Mouse (Mus musculus): ENCODE results near the gene Ano6. TPM values are rescaled to one million over a fixed set of nuclear protein-coding genes. Genes with fewer than 3 reads are reported as not detected.

The Ano6 gene
- polyA plus RNA-seq, 1 experiment = 54.5 TPM

DNA sequence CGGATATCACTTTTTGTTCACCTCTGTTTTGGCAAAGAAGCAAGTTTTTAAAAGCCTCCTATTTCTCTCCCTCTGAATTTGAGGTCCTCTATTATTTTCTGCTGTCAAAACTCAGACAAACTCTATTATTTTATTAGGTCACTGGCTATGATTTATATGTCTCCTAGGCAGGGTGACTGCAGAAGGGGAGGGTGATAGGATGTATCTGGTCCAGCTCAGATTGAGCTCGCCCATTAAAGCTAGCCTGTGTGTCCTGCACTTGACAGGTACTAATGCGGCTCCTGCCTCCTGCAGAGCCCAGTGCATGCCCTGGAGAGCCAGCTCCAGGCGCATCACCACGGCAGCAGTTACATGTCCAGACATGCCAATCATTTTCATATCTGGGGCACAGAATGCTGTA is 44.1 kb upstream of the Ano6 start:
- no peak overlapping the region for H3ac ChIP-seq (ENCODE audit: control insufficient read depth, insufficient read length)
- TF ChIP-seq TCF3 (IDR thresholded peaks at IDR 0.05; ENCODE audit: insufficient read length, low read depth) (no peak), POLR2A (IDR thresholded peaks at IDR 0.05; ENCODE audit: insufficient read length, low read depth) (no peak), E2F4 (IDR thresholded peaks at IDR 0.05; ENCODE audit: insufficient read depth) (no peak), REST (IDR thresholded peaks at IDR 0.05; ENCODE audit: insufficient read depth, insufficient read length) (no peak), MYOG (IDR thresholded peaks at IDR 0.05; ENCODE audit: control insufficient read depth in 1 of 3, insufficient read depth in 1 of 3, insufficient read length in 2 of 3, low read depth in 2 of 3) (no peak), USF1 (IDR thresholded peaks at IDR 0.05; ENCODE audit: low read depth) (no peak), POLR2AphosphoS2 (IDR thresholded peaks at IDR 0.05; ENCODE audit: insufficient read length, low read depth) (no peak), MAX (IDR thresholded peaks at IDR 0.05; ENCODE audit: low read depth) (no peak), TCF12 (IDR thresholded peaks at IDR 0.05; ENCODE audit: insufficient read depth, poor library complexity, severe bottlenecking) (no peak), CEBPB (IDR thresholded peaks at IDR 0.05; ENCODE audit: insufficient read depth, poor library complexity, severe bottlenecking) (no peak), SRF (IDR thresholded peaks at IDR 0.05; ENCODE audit: control insufficient read depth, insufficient read length, low read depth) (no peak), MYOD1 (IDR thresholded peaks at IDR 0.05; ENCODE audit: control insufficient read depth in 1 of 3, insufficient read length in 2 of 3, low read depth in 2 of 3) (no peak)
- H3K4me3 ChIP-seq = no peak overlapping the region
- peak overlapping the region; percentile 62 for H3K4me2 ChIP-seq (ENCODE audit: low read depth)
- H3K27me3 ChIP-seq (ENCODE audit: control insufficient read depth, insufficient read depth, insufficient read length) = no peaks in the 10 kb centered on the region
- H3K36me3 ChIP-seq (ENCODE audit: control insufficient read depth, insufficient read depth) = no peaks in the 10 kb centered on the region
- no peaks in the 10 kb centered on the region for H3K79me2 ChIP-seq (ENCODE audit: control insufficient read depth, insufficient read depth)

DNA sequence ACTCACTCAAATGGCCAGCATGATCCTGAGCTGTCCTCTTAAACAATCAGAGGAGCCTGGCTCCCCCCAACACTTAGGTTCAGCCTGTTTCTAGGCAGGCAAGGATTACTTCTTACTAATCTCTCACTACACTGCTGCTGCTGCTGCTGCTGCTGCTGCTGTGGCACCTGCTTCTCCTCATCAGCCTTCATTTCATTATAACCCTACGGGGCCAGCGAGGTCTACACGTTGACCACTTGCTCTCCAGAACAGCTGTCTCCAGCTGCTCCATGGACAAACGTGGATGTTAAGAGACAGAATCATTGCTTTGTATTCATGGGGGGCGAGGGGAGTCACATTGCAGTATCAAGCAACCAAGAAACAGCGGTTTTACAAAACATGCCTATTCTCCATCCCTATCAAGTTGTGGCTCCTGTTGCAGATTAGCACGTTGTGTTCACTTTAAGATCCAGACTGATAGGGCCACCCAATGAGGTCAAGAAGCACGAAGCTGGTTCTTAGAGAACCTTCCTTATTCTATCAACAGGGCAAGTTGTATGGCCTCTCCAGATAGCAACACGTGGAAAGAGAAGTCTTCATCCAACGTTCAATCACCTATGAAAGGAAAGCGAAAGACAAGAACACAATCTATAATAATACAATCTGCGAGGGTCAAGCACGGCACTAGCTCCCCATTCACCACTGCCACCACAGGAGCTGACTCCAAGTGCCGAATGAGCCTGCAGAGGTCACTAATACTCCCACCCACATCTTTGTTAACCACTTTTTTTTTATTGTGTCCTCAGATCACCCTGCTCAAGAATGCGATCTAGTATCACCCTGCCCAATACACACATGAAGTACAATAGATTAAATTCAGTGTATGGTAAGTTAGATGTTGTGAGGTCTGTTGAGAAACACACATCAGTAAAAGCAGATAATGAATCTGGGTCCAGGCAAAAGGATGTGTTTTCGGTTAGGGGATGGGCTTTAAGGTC is 43.4 kb upstream of the Ano6 start:
- Histone ChIP-seq H3K4me2 (ENCODE audit: low read depth) (peak overlapping the region; percentile 62), H3K4me3 (no peak overlapping the region), H3K27me3 (ENCODE audit: control insufficient read depth, insufficient read depth, insufficient read length) (no peaks in the 10 kb centered on the region), H3ac (ENCODE audit: control insufficient read depth, insufficient read length) (no peak overlapping the region), H3K79me2 (ENCODE audit: control insufficient read depth, insufficient read depth) (no peaks in the 10 kb centered on the region), H3K36me3 (ENCODE audit: control insufficient read depth, insufficient read depth) (no peaks in the 10 kb centered on the region)
- TF ChIP-seq MYOG (IDR thresholded peaks at IDR 0.05; ENCODE audit: control insufficient read depth in 1 of 3, insufficient read depth in 1 of 3, insufficient read length in 2 of 3, low read depth in 2 of 3) (peak; percentile 43 to 74 (median 70)), TCF12 (IDR thresholded peaks at IDR 0.05; ENCODE audit: insufficient read depth, poor library complexity, severe bottlenecking) (peak; percentile 65), USF1 (IDR thresholded peaks at IDR 0.05; ENCODE audit: low read depth) (no peak), E2F4 (IDR thresholded peaks at IDR 0.05; ENCODE audit: insufficient read depth) (no peak), CEBPB (IDR thresholded peaks at IDR 0.05; ENCODE audit: insufficient read depth, poor library complexity, severe bottlenecking) (no peak), SRF (IDR thresholded peaks at IDR 0.05; ENCODE audit: control insufficient read depth, insufficient read length, low read depth) (no peak), MYOD1 (IDR thresholded peaks at IDR 0.05; ENCODE audit: control insufficient read depth in 1 of 3, insufficient read length in 2 of 3, low read depth in 2 of 3) (peak; percentile 80 to 95 (median 90)), TCF3 (IDR thresholded peaks at IDR 0.05; ENCODE audit: insufficient read length, low read depth) (peak; percentile 72)

- H3K4me2 ChIP-seq (ENCODE audit: low read depth) = no peak overlapping the region
- TF ChIP-seq MYOG (IDR thresholded peaks at IDR 0.05; ENCODE audit: control insufficient read depth in 1 of 3, insufficient read depth in 1 of 3, insufficient read length in 2 of 3, low read depth in 2 of 3) (no peak), CEBPB (IDR thresholded peaks at IDR 0.05; ENCODE audit: insufficient read depth, poor library complexity, severe bottlenecking) (no peak), REST (IDR thresholded peaks at IDR 0.05; ENCODE audit: insufficient read depth, insufficient read length) (no peak), SRF (IDR thresholded peaks at IDR 0.05; ENCODE audit: control insufficient read depth, insufficient read length, low read depth) (no peak), TCF3 (IDR thresholded peaks at IDR 0.05; ENCODE audit: insufficient read length, low read depth) (no peak), USF1 (IDR thresholded peaks at IDR 0.05; ENCODE audit: low read depth) (no peak), TCF12 (IDR thresholded peaks at IDR 0.05; ENCODE audit: insufficient read depth, poor library complexity, severe bottlenecking) (no peak), MYOD1 (IDR thresholded peaks at IDR 0.05; ENCODE audit: control insufficient read depth in 1 of 3, insufficient read length in 2 of 3, low read depth in 2 of 3) (no peak), E2F4 (IDR thresholded peaks at IDR 0.05; ENCODE audit: insufficient read depth) (no peak), POLR2A (IDR thresholded peaks at IDR 0.05; ENCODE audit: insufficient read length, low read depth) (no peak), POLR2AphosphoS2 (IDR thresholded peaks at IDR 0.05; ENCODE audit: insufficient read length, low read depth) (no peak), MAX (IDR thresholded peaks at IDR 0.05; ENCODE audit: low read depth) (no peak)
- no peaks in the 10 kb centered on the region for H3K79me2 ChIP-seq (ENCODE audit: control insufficient read depth, insufficient read depth)
- H3K27me3 ChIP-seq (ENCODE audit: control insufficient read depth, insufficient read depth, insufficient read length) = no peaks in the 10 kb centered on the region
- no peaks in the 10 kb centered on the region for H3K36me3 ChIP-seq (ENCODE audit: control insufficient read depth, insufficient read depth)
- no peak overlapping the region for H3ac ChIP-seq (ENCODE audit: control insufficient read depth, insufficient read length)
- H3K4me3 ChIP-seq = no peak overlapping the region
These were observed 41.4 kb upstream of the Ano6 start for GRCm38 (mm10) chr15:95749216-95749615.

DNA sequence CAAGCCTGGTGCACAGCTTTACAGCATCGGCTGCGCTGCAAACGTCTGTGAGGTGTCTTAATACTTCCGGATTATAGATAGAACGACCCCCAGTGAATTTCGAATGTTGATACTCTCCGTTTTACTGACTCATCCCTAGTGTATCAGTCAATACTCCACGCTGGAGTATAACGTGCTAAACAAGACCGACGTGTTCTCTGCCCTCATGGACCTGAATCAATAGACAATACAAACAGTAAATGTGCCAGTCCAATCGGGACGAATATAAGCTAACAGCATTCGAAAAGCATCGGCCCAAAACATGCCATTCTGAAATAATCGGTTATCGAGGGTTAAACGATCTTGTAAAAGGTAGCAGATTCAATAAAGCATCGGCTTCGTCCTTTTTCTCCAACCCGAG is 40.6 kb upstream of the Ano6 start:
- Histone ChIP-seq H3K4me2 (ENCODE audit: low read depth) (no peak overlapping the region), H3K27me3 (ENCODE audit: control insufficient read depth, insufficient read depth, insufficient read length) (no peaks in the 10 kb centered on the region), H3ac (ENCODE audit: control insufficient read depth, insufficient read length) (no peak overlapping the region), H3K79me2 (ENCODE audit: control insufficient read depth, insufficient read depth) (no peaks in the 10 kb centered on the region), H3K36me3 (ENCODE audit: control insufficient read depth, insufficient read depth) (no peaks in the 10 kb centered on the region), H3K4me3 (no peak overlapping the region)
- TF ChIP-seq REST (IDR thresholded peaks at IDR 0.05; ENCODE audit: insufficient read depth, insufficient read length) (no peak), TCF12 (IDR thresholded peaks at IDR 0.05; ENCODE audit: insufficient read depth, poor library complexity, severe bottlenecking) (no peak), CEBPB (IDR thresholded peaks at IDR 0.05; ENCODE audit: insufficient read depth, poor library complexity, severe bottlenecking) (no peak), USF1 (IDR thresholded peaks at IDR 0.05; ENCODE audit: low read depth) (no peak), SRF (IDR thresholded peaks at IDR 0.05; ENCODE audit: control insufficient read depth, insufficient read length, low read depth) (no peak), POLR2A (IDR thresholded peaks at IDR 0.05; ENCODE audit: insufficient read length, low read depth) (no peak), MAX (IDR thresholded peaks at IDR 0.05; ENCODE audit: low read depth) (no peak), E2F4 (IDR thresholded peaks at IDR 0.05; ENCODE audit: insufficient read depth) (no peak), MYOD1 (IDR thresholded peaks at IDR 0.05; ENCODE audit: control insufficient read depth in 1 of 3, insufficient read length in 2 of 3, low read depth in 2 of 3) (no peak), TCF3 (IDR thresholded peaks at IDR 0.05; ENCODE audit: insufficient read length, low read depth) (no peak), POLR2AphosphoS2 (IDR thresholded peaks at IDR 0.05; ENCODE audit: insufficient read length, low read depth) (no peak), MYOG (IDR thresholded peaks at IDR 0.05; ENCODE audit: control insufficient read depth in 1 of 3, insufficient read depth in 1 of 3, insufficient read length in 2 of 3, low read depth in 2 of 3) (no peak)

All from myocyte (in vitro differentiated cells).